Mouse (Mus musculus): ENCODE data around the gene Ttc8.

GRCm38 (mm10) chr12:98875216-98875615, 45.2 kb upstream of the Ttc8 start:
- TF ChIP-seq CHD2 (IDR thresholded peaks at IDR 0.05; ENCODE audit: low read depth, low read length) (no peak), HCFC1 (IDR thresholded peaks at IDR 0.05; ENCODE audit: borderline replicate concordance, insufficient read depth, low read length) (no peak), MAFK (IDR thresholded peaks at IDR 0.05; ENCODE audit: insufficient read depth, low read depth, low read length) (no peak), ZC3H11A (IDR thresholded peaks at IDR 0.05; ENCODE audit: borderline replicate concordance, low read depth, low read length) (no peak)
